Comparison of ENCODE assay signal across 17 mouse cellular contexts in the genomic region with DNA sequence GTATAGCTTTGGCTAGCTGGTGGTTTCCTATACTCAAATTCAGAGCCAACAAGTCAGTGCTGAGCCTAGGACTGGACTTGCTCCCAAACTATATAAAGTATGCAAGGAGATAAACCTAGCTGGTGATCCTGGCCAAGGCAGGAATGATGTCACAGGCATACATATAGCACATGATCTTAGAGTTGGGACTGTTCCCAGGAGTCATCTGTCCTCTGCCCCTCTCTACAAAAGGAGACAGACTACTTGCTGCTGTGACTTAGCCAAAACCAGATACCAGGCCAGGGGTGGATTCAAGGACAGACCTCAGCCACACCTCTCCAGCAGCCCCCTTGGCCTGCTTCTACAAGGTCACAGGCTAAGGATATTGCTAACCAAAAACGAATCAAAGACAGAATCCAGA.
DNase-seq lines count a peak whose midpoint lies in the region; ATAC-seq and TF ChIP-seq lines count a peak whose summit lies in the region.
"Had no signal": no experiment of that assay in that cellular context is flagged by ENCODE, and none has a peak within 500 bp of the region (broad histone marks: within the 10 kb centered on the region; RNA-seq: fewer than 3 reads in every experiment).

No protein-coding gene starts in this region.

- H3K4me2 ChIP-seq in lung, postnatal 0 days (replicated peaks; ENCODE audit: low read depth, low read length): no peak overlapping the region
- H3K4me2 ChIP-seq in heart, embryonic 14.5 days (ENCODE audit: low read length): peak overlapping the region; percentile 41
- H3K4me2 ChIP-seq: hindbrain, embryonic 12.5 days; intestine, embryonic 15.5 days; lung, embryonic 15.5 days had no signal

- ATAC-seq in lung, postnatal 0 days: peak; percentile 46
- ATAC-seq in heart, embryonic 14.5 days (ENCODE audit: insufficient number of reproducible peaks, insufficient read depth, low FRiP score, low read depth): peak; percentile 93
- ATAC-seq: intestine, embryonic 15.5 days had no signal

- H3K27me3 ChIP-seq in lung, postnatal 0 days (replicated peaks; ENCODE audit: insufficient read depth, low read length): no peaks in the 10 kb centered on the region
- no peaks in the 10 kb centered on the region for H3K27me3 ChIP-seq in heart, embryonic 14.5 days (ENCODE audit: control insufficient read depth, insufficient read depth, low read length)
- no peaks in the 10 kb centered on the region for H3K27me3 ChIP-seq in kidney, adult 2 months (replicated peaks; ENCODE audit: control insufficient read depth, insufficient read depth, low read length)
- H3K27me3 ChIP-seq: hindbrain, embryonic 12.5 days; intestine, embryonic 15.5 days; lung, embryonic 15.5 days had no signal

- no peak overlapping the region for H3K4me3 ChIP-seq in lung, postnatal 0 days (ENCODE audit: low read depth, low read length)
- no peak overlapping the region for H3K4me3 ChIP-seq in heart, embryonic 14.5 days (ENCODE audit: control insufficient read depth in 1 of 2, insufficient read depth in 1 of 2, low read depth in 1 of 2, low read length in 2 of 2)
- no peak overlapping the region for H3K4me3 ChIP-seq in kidney, adult 2 months (ENCODE audit: insufficient read depth, low read depth, low read length)
- H3K4me3 ChIP-seq: forebrain, embryonic 10.5 days; hindbrain, embryonic 12.5 days; intestine, embryonic 15.5 days; lung, embryonic 15.5 days; midbrain, embryonic 10.5 days; myocyte had no signal

- H3K4me1 ChIP-seq in lung, postnatal 0 days (ENCODE audit: insufficient read depth, low read depth, low read length): no peaks in the 10 kb centered on the region
- peaks cover 4 to 16% of the 10 kb centered on the region in 2 experiments for H3K4me1 ChIP-seq in heart, embryonic 14.5 days (ENCODE audit: control insufficient read depth in 2 of 2, insufficient read depth in 2 of 2, low read length in 2 of 2)
- H3K4me1 ChIP-seq in kidney, adult 2 months (ENCODE audit: control insufficient read depth, insufficient read depth, low read length): no peaks in the 10 kb centered on the region; the same call in 1 of the 2 replicates
- H3K4me1 ChIP-seq: forebrain, embryonic 10.5 days; hindbrain, embryonic 12.5 days; intestine, embryonic 15.5 days; lung, embryonic 15.5 days; midbrain, embryonic 10.5 days had no signal

- WGBS in lung, postnatal 0 days: 71% methylated on average over 1 of the region's 1 CpGs
- WGBS in heart, embryonic 14.5 days: 24% methylated on average over 1 of the region's 1 CpGs
- 67% methylated on average over 1 of the region's 1 CpGs for WGBS in kidney, adult 2 months

- peaks cover 63% of the 10 kb centered on the region for H3K36me3 ChIP-seq in lung, postnatal 0 days (ENCODE audit: insufficient read depth, low read length)
- peaks cover 90% of the 10 kb centered on the region for H3K36me3 ChIP-seq in heart, embryonic 14.5 days (ENCODE audit: control insufficient read depth, insufficient read depth, low read length)
- peaks cover 13% of the 10 kb centered on the region for H3K36me3 ChIP-seq in kidney, adult 2 months (ENCODE audit: control insufficient read depth, insufficient read depth, low read length)
- H3K36me3 ChIP-seq: intestine, embryonic 15.5 days had no signal

- H3K27ac ChIP-seq in lung, postnatal 0 days (ENCODE audit: low read length): no peak overlapping the region
- peak overlapping the region; percentile 97 to 98 for H3K27ac ChIP-seq in heart, embryonic 14.5 days (replicated peaks in 1 of 2; ENCODE audit: control insufficient read depth in 1 of 2, insufficient read depth in 1 of 2, low read depth in 2 of 2, low read length in 2 of 2)
- H3K27ac ChIP-seq in kidney, adult 2 months (ENCODE audit: insufficient read depth, low read depth, low read length): no peak overlapping the region
- H3K27ac ChIP-seq: forebrain, embryonic 10.5 days; hindbrain, embryonic 12.5 days; intestine, embryonic 15.5 days; lung, embryonic 15.5 days; midbrain, embryonic 10.5 days had no signal

- TF ChIP-seq POLR2A in kidney, adult 2 months (IDR thresholded peaks at IDR 0.05; ENCODE audit: low read depth, low read length): no peak

- TF ChIP-seq EP300 in lung, postnatal 0 days (IDR thresholded peaks at IDR 0.05): no peak

- no peak overlapping the region for H3K9ac ChIP-seq in lung, postnatal 0 days (replicated peaks; ENCODE audit: low read depth)
- no peak overlapping the region for H3K9ac ChIP-seq in heart, embryonic 14.5 days (ENCODE audit: low read length)
- H3K9ac ChIP-seq: hindbrain, embryonic 12.5 days; intestine, embryonic 15.5 days; lung, embryonic 15.5 days had no signal

- H3K9me3 ChIP-seq in lung, postnatal 0 days (ENCODE audit: low read length): no peaks in the 10 kb centered on the region
- H3K9me3 ChIP-seq in heart, embryonic 14.5 days (ENCODE audit: control insufficient read depth, low read length): no peaks in the 10 kb centered on the region
- H3K9me3 ChIP-seq: forebrain, embryonic 10.5 days; hindbrain, embryonic 12.5 days; intestine, embryonic 15.5 days; lung, embryonic 15.5 days; midbrain, embryonic 10.5 days had no signal

- DNase-seq in lung, postnatal 0 days (ENCODE audit: low spot score): no peak
- no peak for DNase-seq in lung, postnatal 36 days
- DNase-seq in heart, adult 18-20 months: peak; percentile 79 to 89
- DNase-seq in skeletal muscle tissue, adult 2 months (ENCODE audit: low read depth, low spot score): peak; percentile 87
- DNase-seq in kidney, adult 2 months: no peak
- no peak for DNase-seq in layer of hippocampus, postnatal 14 days (ENCODE audit: low spot score in 2 of 2)
- no peak for DNase-seq in kidney, adult 8-10 months
- DNase-seq: kidney, postnatal 36 days; liver; thymus, postnatal 25 days had no signal

- TF ChIP-seq CTCF in lung, postnatal 0 days (IDR thresholded peaks at IDR 0.05): no peak
- TF ChIP-seq CTCF in kidney, adult 2 months (conservative IDR thresholded peaks at IDR 0.05; ENCODE audit: insufficient read depth, insufficient read length, low read depth, low read length): no peak

Comparison
In these comparisons a context has a peak if more than half of its experiments do, and no peak if none do; other contexts are left out.
1. DNase-seq: peak in heart, adult 18-20 months (2 of 2) and skeletal muscle tissue, adult 2 months (single experiment); none in lung, postnatal 0 days (single experiment), lung, postnatal 36 days (single experiment), kidney, adult 2 months (single experiment), layer of hippocampus, postnatal 14 days (0 of 2) and kidney, adult 8-10 months (0 of 2).
2. H3K27ac ChIP-seq: peak in heart, embryonic 14.5 days (2 of 2); none in lung, postnatal 0 days (single experiment) and kidney, adult 2 months (single experiment).